Mouse (Mus musculus): ENCODE results near the gene Afmid.

Afmid gene

DNA sequence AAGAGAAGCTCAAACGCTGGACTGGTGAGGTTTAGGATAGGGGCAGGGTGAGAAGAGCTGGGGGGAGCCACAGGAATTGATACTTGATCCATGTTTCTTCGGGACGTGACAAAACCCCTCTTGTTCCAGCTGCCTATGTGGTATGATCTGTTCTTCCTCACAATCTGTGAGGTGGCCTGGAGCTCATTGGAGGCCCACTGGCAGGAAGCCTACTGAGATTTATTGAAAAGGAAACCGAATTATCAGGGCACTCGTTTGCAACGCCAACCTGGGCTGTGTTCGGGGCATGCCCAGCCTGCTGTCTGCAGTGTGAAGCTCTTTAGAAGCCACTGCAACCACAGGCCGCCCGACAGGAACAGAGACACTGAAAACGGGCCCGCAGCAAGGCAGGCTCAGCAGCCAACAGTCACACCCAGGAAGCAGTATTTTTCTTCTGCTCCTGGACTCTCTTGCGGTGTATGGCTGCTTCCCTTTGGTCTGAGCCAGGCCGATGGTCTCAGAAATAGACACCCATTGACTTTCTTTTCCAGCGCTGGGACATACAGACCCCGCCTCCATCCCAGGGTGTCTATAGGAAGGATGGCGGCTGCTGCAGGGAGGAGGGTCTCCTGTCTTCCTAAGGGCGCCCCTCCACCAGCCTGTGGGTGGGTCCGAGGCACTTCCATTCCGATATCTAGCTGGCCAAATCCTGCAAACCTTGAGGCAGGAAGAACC is 22.7 kb downstream of the Afmid start:
- peak in 1 of 2 experiments; percentile 38 for DNase-seq (ENCODE audit: low spot score in 2 of 2)

DNA sequence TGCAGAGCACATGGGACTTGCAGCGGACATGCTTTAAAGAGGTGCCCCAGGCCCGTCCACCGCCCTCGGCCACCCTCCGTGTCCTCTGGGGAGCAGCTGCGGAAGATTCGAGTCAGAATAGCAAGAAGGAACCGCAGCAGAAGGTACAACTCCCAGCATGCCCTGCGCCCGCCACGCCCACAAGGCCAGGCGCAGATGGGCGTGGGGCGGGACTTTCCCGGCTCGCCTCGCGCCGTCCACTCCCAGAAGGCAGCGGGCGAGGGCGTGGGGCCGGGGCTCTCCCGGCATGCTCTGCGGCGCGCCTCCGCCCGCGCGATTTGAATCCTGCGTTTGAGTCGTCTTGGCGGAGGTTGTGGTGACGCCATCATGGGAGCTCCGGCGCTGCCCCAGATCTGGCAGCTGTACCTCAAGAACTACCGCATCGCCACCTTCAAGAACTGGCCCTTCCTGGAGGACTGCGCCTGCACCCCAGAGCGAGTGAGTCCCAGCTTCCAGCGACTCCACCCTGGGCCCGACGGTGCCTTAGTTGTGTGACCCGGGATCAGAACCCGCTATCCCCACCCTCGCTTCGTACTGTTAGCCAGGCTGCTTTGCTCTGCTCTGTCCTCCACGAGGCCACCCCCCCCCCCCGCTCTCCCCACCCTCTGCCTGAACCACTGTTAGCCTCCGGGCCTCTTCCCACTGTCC is 23.4 kb downstream of the Afmid start, which contains the start of gene Birc5:
Gene Birc5, plus strand, starts transcription at position 267 of the 687 bp plus-strand sequence.
- peak; percentile 89 to 95 for DNase-seq (ENCODE audit: low spot score in 2 of 2)

DNA sequence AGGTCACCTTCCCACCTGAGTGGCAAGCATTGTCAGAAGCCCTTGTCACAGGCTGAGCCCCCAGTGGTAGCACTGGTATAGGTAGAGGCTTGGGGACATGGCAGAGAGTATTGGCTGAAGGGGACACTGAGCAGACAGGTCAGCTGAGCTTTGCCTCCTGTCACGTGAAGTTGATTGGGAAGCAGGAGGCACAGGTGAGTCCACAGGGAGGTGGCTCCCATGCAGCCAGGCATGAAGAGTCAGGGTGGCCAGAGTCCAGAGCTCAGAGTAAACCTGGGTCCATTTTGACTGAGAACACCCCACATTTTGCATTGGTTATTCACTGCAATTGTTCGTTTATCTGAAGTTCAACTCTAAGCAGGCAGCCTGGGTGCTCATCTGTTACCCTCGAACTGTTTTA is 27.2 kb downstream of the Afmid start:
- no peak for DNase-seq (ENCODE audit: low spot score in 2 of 2)

DNA sequence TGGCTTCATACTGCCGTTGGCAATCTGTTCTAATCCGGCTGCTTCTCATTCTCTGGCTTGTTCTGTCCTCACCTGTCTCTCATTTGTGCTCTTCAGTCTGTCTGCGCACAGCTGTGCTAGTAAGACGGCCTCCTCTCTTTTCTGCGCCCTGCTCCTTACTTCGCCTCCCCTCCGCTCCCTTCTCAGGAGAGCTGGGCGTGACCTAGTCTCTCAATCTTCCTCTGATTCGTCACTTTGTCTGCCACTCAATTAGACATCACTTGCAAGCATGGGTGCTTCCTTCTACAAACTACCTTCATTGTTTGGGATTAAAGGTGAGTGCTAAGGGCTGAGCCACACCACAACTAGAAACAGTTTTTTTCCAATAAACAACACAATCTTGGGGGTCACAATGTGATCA is 28.5 kb downstream of the Afmid start:
- no peak for DNase-seq (ENCODE audit: low spot score in 2 of 2)

DNA sequence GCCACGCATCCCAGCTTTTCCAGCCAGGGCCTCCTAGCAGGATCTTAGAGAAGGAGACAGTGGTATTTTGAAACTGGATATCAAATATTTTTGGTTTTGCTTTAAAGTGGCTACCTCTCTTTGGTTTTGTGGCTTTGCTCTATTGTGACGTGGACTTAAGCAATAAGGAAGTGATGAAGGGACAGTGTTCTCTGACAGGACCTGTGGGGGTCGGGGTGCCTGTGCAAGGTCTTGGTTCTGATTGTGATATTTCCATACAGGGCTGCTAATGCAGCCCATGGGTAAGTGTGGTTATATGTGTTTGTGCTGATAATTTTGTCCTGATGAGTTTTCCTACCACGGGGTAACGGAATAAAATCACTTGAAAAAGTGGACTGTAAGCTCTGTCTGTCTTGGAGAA is 29.6 kb downstream of the Afmid start:
- DNase-seq (ENCODE audit: low spot score in 2 of 2), result no peak

DNA sequence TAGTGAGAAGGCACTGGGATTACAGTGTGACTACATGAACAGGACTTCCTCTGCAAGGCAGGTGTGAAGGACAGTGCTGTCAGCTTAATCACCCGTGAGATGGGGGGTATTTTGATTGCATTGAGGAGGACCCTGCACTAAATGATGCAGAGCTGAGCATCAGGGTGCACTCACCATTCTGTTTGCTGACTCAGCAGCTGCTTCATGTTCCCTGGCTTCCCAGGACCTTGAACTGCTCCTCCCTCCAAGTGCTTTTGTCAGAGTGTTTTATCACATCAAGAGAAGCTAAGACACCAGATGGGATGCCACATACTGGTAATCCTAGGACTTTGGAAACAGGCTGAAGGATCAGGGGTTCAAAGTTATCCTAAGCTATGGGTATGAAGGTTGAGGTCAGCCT is 30.3 kb downstream of the Afmid start:
- no peak for DNase-seq (ENCODE audit: low spot score in 2 of 2)

GRCm38 (mm10) chr11:117857462-117857861 is 31.7 kb downstream of the Afmid start:
- no peak for DNase-seq (ENCODE audit: low spot score in 2 of 2)

DNA sequence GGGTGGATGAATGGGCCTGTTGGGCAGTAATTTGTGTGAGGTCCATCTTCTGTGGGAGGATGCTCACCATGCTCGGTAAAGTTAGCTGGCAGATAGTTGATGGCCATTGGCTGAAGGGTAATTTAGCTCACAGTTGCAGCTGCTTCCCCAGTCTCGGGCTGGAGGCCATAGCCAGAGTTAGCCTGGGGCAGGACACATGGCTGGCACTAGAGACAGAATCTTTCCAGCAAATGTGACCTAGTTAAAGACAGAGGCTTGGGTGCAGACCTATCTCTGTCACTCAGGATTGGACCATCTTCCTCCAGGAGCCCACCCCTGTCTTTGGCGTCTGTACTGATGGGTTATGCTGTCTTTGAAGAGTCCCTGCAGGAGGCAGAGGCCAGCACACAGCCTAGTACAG is 32.7 kb downstream of the Afmid start:
- DNase-seq (ENCODE audit: low spot score in 2 of 2), result no peak

DNA sequence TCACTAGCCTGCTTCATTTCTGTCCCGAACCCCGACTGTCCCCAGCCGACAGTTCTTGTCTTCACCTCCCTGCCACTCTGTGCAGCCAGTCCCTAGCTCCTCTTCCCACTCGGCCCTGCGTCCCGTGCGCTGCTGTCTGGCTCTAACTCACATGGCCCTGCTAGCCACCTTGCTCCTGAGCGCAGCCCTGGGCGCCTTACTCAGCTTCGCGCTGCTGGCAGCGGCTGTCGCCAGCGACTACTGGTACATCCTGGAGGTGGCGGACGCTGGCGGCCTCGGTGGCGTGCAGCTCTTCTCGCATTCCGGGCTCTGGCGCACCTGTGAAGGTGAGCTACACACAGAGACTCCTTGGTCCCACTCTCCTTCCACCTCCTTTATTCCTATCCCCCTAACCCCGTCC is 34.9 kb downstream of the Afmid start, which contains the start of gene Tmem235:
Gene Tmem235, plus strand, starts transcription at position 152 of the 400 bp plus-strand sequence.
- DNase-seq (ENCODE audit: low spot score in 2 of 2), result no peak

DNA sequence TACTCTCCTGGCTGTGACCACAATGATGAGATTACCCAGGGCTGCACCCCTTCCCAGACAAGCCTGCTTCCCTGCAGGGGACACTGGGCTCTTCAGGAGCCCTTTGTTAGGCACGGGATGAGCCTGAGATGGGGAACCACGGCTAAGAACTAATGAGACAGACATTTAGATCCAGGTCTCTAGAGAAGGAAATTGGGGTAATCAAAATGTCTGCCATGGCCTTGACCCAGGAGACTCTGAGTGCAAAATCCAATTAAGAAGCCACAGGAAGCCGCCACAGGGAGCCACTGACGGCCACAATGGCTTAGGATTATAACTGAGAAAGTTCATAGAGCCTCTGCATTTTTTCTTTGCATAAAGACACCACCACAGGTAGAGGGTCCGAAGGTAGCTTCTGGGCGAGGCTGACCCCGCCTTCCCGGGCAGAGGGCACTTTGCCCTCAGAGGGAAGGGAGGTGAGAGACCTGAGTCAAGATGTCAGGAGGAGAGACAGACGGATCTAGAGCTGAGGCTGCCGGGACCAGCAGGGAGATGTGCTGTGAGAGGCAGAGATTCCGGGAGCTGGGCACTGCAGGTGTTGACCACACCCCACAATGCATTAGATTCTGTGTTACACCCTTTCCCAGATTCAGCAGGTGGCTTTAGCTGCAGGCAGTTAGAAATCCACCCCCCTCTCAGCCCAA is 37.6 kb downstream of the Afmid start:
- no peak for DNase-seq (ENCODE audit: low spot score in 2 of 2)

GRCm38 (mm10) chr11:117864805-117865204 is 39.1 kb downstream of the Afmid start:
- no peak for DNase-seq (ENCODE audit: low spot score in 2 of 2)

GRCm38 (mm10) chr11:117865988-117866387 is 40.3 kb downstream of the Afmid start:
- no peak for DNase-seq (ENCODE audit: low spot score in 2 of 2)

GRCm38 (mm10) chr11:117870688-117871365 is 45.1 kb downstream of the Afmid start:
- peak in 1 of 2 experiments; percentile 72 for DNase-seq (ENCODE audit: low spot score in 2 of 2)

- DNase-seq (ENCODE audit: low spot score in 2 of 2), result no peak
Measured at GRCm38 (mm10) chr11:117871376-117871775, 45.7 kb downstream of the Afmid start.

- no peak for DNase-seq (ENCODE audit: low spot score in 2 of 2)
Measured at GRCm38 (mm10) chr11:117871911-117872584, 46.3 kb downstream of the Afmid start.

DNA sequence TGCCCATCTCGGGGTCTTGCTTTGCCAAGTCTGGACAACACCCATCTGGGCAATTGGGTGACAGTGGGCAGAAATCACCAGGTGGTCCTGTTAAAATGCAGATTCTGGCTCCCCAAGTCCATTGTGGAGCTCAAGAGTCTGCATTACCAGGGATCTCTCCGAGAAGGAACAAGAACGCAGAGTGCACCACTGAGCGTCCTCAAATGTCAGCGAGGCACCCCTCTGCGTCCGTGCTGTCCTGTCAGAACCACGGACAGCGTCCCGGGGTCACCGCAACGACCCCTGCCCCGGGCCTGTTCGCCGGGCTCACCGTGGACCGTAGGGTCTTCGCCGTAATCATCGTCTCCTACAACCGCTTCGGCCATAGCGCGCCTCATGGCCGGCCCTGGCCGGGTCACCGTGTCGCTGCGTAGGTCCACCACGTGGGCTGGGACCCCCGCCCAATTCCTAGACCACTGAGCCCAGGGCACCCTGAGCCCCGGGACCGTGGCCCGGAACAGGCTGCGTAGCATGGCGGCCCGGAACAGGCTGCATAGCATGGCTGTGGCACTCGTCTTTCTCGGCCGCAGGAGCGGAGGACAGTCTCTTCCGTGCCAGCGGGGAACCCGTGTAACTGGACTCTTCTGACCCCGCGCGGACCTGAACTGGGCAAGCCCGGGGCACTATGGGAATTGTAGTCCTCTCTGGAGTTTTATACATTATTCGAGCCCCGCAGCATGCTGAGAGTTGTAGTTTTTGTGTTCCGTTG is 47.3 kb downstream of the Afmid start, which contains the start of gene Tha1:
Gene Tha1, minus strand, starts transcription at position 621 of the 748 bp plus-strand sequence.
- DNase-seq (ENCODE audit: low spot score in 2 of 2), result peak; percentile 77 to 85

GRCm38 (mm10) chr11:117874419-117874818 is 48.7 kb downstream of the Afmid start:
- DNase-seq (ENCODE audit: low spot score in 2 of 2), result no peak

- no peak for DNase-seq (ENCODE audit: low spot score in 2 of 2)
Measured at GRCm38 (mm10) chr11:117875681-117876080, 50.0 kb downstream of the Afmid start.

- no peak for DNase-seq (ENCODE audit: low spot score in 2 of 2)
Measured at GRCm38 (mm10) chr11:117877917-117878745, 52.4 kb downstream of the Afmid start.

GRCm38 (mm10) chr11:117878892-117879291 is 53.2 kb downstream of the Afmid start:
- no peak for DNase-seq (ENCODE audit: low spot score in 2 of 2)
